Mouse (Mus musculus) hindbrain, embryonic 16.5 days (tissue): ENCODE data around the gene Pkp3. TPM values are rescaled to one million over a fixed set of nuclear protein-coding genes. Genes with fewer than 3 reads are reported as not detected.

Experiments
- ATAC-seq: fragments of 200-750 bp; cut with Nextera tagmentation; 2 replicates; pipeline ENCODE4 v1.8.0; 2017; ENCODE audit warnings: moderate TSS enrichment, moderate library complexity
- H3K27ac ChIP-seq: fragments of 300-500 bp; sonication (generic); 2 replicates; pipeline ENCODE4 v1.5.1; 2014; ENCODE audit warnings: low read depth, mild to moderate bottlenecking, control low read depth, low read length, moderate library complexity
- H3K27me3 ChIP-seq: fragments of 300-500 bp; sonication (generic); replicated peaks from 2 replicates; pipeline ENCODE4 v1.6.1; 2014; ENCODE audit warnings: low read length; ENCODE audit not compliant: control insufficient read depth, insufficient read depth
- H3K36me3 ChIP-seq: fragments of 300-500 bp; sonication (generic); 2 replicates; pipeline ENCODE4 v1.6.1; 2014; ENCODE audit warnings: mild to moderate bottlenecking, low read length, moderate library complexity, mixed read lengths; ENCODE audit not compliant: control insufficient read depth, insufficient read depth
- H3K4me1 ChIP-seq: fragments of 300-500 bp; sonication (generic); 2 replicates; pipeline ENCODE4 v1.6.1; 2014; ENCODE audit warnings: low read depth, low read length; ENCODE audit not compliant: control insufficient read depth, insufficient read depth
- H3K4me2 ChIP-seq: fragments of 300-500 bp; sonication (generic); 2 replicates; pipeline ENCODE4 v1.6.1; 2014; ENCODE audit warnings: mild to moderate bottlenecking, low read length, control low read depth, moderate library complexity
- H3K4me3 ChIP-seq: fragments of 300-500 bp; sonication (generic); 2 replicates; pipeline ENCODE4 v1.5.1; 2014; ENCODE audit warnings: mild to moderate bottlenecking, low read length, control low read depth, moderate library complexity
- H3K9ac ChIP-seq: fragments of 300-500 bp; sonication (generic); 2 replicates; pipeline ENCODE4 v1.6.1; 2014; ENCODE audit warnings: low read depth, mild to moderate bottlenecking, control low read depth, low read length, moderate library complexity
- H3K9me3 ChIP-seq: fragments of 300-500 bp; sonication (generic); 2 replicates; pipeline ENCODE4 v1.6.1; 2014; ENCODE audit warnings: mild to moderate bottlenecking, low read length, moderate library complexity; ENCODE audit not compliant: control insufficient read depth
- WGBS: fragments of 180-500 bp; shearing (Covaris S2); extraction: QIAGEN DNeasy Blood & Tissue Kit; methylation state at CpG from one replicate; pipeline ENCODE4 v1.1.7; 2014; 5-methylcytosine and 5-hydroxymethylcytosine counted together
- polyA plus RNA-seq: library from polyadenylated mRNA; unstranded; fragments of >200 nt; fragmentation: Nextera tagmentation; extraction: Ambion mirVana; gene quantifications from 2 replicates; pipeline ENCODE4 v1.2.1, GENCODE M21; 2015

Gene Pkp3
- polyA plus RNA-seq, 1 experiment from 2014 or later, result 0.31 TPM

- Histone ChIP-seq H3K27me3 (no peaks in the 10 kb centered on the region), H3K9me3 (no peaks in the 10 kb centered on the region), H3K4me2 (no peak overlapping the region), H3K36me3 (peaks cover 36% of the 10 kb centered on the region), H3K27ac (no peak overlapping the region), H3K4me1 (peaks cover 18% of the 10 kb centered on the region), H3K4me3 (no peak overlapping the region), H3K9ac (no peak overlapping the region)
- WGBS, result 93% methylated on average over 3 of the region's 3 CpGs
- ATAC-seq, result no peak
These were observed 14.7 kb upstream of the Pkp3 start for GRCm38 (mm10) chr7:141063353-141063752.

GRCm38 (mm10) chr7:141064175-141064574, 13.8 kb upstream of the Pkp3 start:
- Histone ChIP-seq H3K27me3 (no peaks in the 10 kb centered on the region), H3K4me3 (no peak overlapping the region), H3K4me2 (no peak overlapping the region), H3K36me3 (peaks cover 39% of the 10 kb centered on the region), H3K9ac (no peak overlapping the region), H3K27ac (no peak overlapping the region), H3K4me1 (peaks cover 18% of the 10 kb centered on the region), H3K9me3 (no peaks in the 10 kb centered on the region)
- 85% methylated on average over 7 of the region's 7 CpGs for WGBS
- ATAC-seq, result no peak

- no peak for ATAC-seq
- Histone ChIP-seq H3K4me2 (no peak overlapping the region), H3K4me1 (peaks cover 19% of the 10 kb centered on the region), H3K27me3 (no peaks in the 10 kb centered on the region), H3K4me3 (no peak overlapping the region), H3K27ac (no peak overlapping the region), H3K9me3 (no peaks in the 10 kb centered on the region), H3K9ac (no peak overlapping the region), H3K36me3 (peaks cover 39% of the 10 kb centered on the region)
- WGBS, result 88% methylated on average over 7 of the region's 7 CpGs
These were observed 13.4 kb upstream of the Pkp3 start for GRCm38 (mm10) chr7:141064576-141064975.

- Histone ChIP-seq H3K27me3 (no peaks in the 10 kb centered on the region), H3K27ac (no peak overlapping the region), H3K36me3 (peaks cover 39% of the 10 kb centered on the region), H3K4me2 (no peak overlapping the region), H3K9me3 (no peaks in the 10 kb centered on the region), H3K4me3 (no peak overlapping the region), H3K9ac (no peak overlapping the region), H3K4me1 (peaks cover 20% of the 10 kb centered on the region)
- ATAC-seq, result no peak
- WGBS, result 74% methylated on average over 19 of the region's 19 CpGs
These were observed 9.7 kb upstream of the Pkp3 start for GRCm38 (mm10) chr7:141068351-141068750.

- peak; percentile 71 for ATAC-seq
- Histone ChIP-seq H3K4me1 (peaks cover 20% of the 10 kb centered on the region), H3K4me3 (peak overlapping the region; percentile 31), H3K27ac (peak overlapping the region; percentile 79), H3K27me3 (no peaks in the 10 kb centered on the region), H3K9me3 (no peaks in the 10 kb centered on the region), H3K36me3 (peaks cover 25% of the 10 kb centered on the region), H3K4me2 (peak overlapping the region; percentile 61), H3K9ac (peak overlapping the region; percentile 61)
- whole genome bisulfite sequencing, result 1% methylated on average over 51 of the region's 51 CpGs
These were observed 7.8 kb upstream of the Pkp3 start for GRCm38 (mm10) chr7:141070058-141070862.

- Histone ChIP-seq H3K9ac (no peak overlapping the region), H3K27me3 (no peaks in the 10 kb centered on the region), H3K9me3 (no peaks in the 10 kb centered on the region), H3K4me3 (no peak overlapping the region), H3K27ac (no peak overlapping the region), H3K4me2 (no peak overlapping the region), H3K4me1 (peaks cover 20% of the 10 kb centered on the region), H3K36me3 (peaks cover 13% of the 10 kb centered on the region)
- WGBS, result 36% methylated on average over 23 of the region's 23 CpGs
- no peak for ATAC-seq
These were observed 5.8 kb upstream of the Pkp3 start for GRCm38 (mm10) chr7:141072017-141072745.

- Histone ChIP-seq H3K36me3 (no peaks in the 10 kb centered on the region), H3K9me3 (no peaks in the 10 kb centered on the region), H3K9ac (no peak overlapping the region), H3K4me2 (no peak overlapping the region), H3K27ac (no peak overlapping the region), H3K27me3 (no peaks in the 10 kb centered on the region), H3K4me3 (no peak overlapping the region), H3K4me1 (peaks cover 20% of the 10 kb centered on the region)
- no peak for ATAC-seq
- 81% methylated on average over 4 of the region's 4 CpGs for WGBS
These were observed 4.2 kb upstream of the Pkp3 start for GRCm38 (mm10) chr7:141073782-141074181.

- Histone ChIP-seq H3K27ac (no peak overlapping the region), H3K9ac (no peak overlapping the region), H3K36me3 (no peaks in the 10 kb centered on the region), H3K4me2 (no peak overlapping the region), H3K4me3 (no peak overlapping the region), H3K4me1 (no peaks in the 10 kb centered on the region), H3K9me3 (no peaks in the 10 kb centered on the region), H3K27me3 (no peaks in the 10 kb centered on the region)
- no peak for ATAC-seq
- WGBS, result 82% methylated on average over 4 of the region's 4 CpGs
These were observed 858 bp downstream of the Pkp3 start for GRCm38 (mm10) chr7:141078876-141079275.
